Mouse (Mus musculus) bone marrow, adult 2 months (tissue): ENCODE results near the gene Fgfr2.

Experiments used
- CTCF ChIP-seq: fragments of 200-500 bp; IDR thresholded peaks from 2 replicates; pipeline ENCODE4 v1.5.1; 2011; ENCODE audit warnings: low read length, control low read depth; ENCODE audit not compliant: control insufficient read depth, insufficient read depth
- POLR2A ChIP-seq: fragments of 200-500 bp; IDR thresholded peaks from 2 replicates; pipeline ENCODE4 v1.6.1; 2011; ENCODE audit warnings: low read depth, mild to moderate bottlenecking, control low read depth, low read length, borderline replicate concordance; ENCODE audit not compliant: control insufficient read depth

GRCm38 (mm10) chr7:132364506-132364905 lies 758.6 kb downstream of the Fgfr2 start:
- no peak for TF ChIP-seq CTCF
- no peak for TF ChIP-seq POLR2A
